Mouse (Mus musculus) inflammation-experienced regulatory T-cells (primary cell): Measurements from ENCODE around the gene Gm21497. TPM values are rescaled to one million over a fixed set of nuclear protein-coding genes. Genes with fewer than 3 reads are reported as not detected.

ENCODE experiments used
- polyA plus RNA-seq, 2 experiments: library from polyadenylated mRNA; unstranded; fragments of 100-300 nt; shearing (Covaris generic); gene quantifications; one replicate each; pipeline ENCODE4 v1.2.1; 2017

Gene Gm21497
- polyA plus RNA-seq = not detected

GRCm38 (mm10) chrY:61646446-61646845 lies at the start of gene Gm21497:
Gene Gm21497, plus strand, starts transcription at chrY:61646746.

